Mouse (Mus musculus): ENCODE measurements around the gene Abcb1a. TPM values are rescaled to one million over a fixed set of nuclear protein-coding genes. Genes with fewer than 3 reads are reported as not detected.

The Abcb1a gene
- not detected in 2 replicates for total RNA-seq (2015)
- 0.17 and 0.34 TPM in 2 replicates for total RNA-seq (2017)

DNA sequence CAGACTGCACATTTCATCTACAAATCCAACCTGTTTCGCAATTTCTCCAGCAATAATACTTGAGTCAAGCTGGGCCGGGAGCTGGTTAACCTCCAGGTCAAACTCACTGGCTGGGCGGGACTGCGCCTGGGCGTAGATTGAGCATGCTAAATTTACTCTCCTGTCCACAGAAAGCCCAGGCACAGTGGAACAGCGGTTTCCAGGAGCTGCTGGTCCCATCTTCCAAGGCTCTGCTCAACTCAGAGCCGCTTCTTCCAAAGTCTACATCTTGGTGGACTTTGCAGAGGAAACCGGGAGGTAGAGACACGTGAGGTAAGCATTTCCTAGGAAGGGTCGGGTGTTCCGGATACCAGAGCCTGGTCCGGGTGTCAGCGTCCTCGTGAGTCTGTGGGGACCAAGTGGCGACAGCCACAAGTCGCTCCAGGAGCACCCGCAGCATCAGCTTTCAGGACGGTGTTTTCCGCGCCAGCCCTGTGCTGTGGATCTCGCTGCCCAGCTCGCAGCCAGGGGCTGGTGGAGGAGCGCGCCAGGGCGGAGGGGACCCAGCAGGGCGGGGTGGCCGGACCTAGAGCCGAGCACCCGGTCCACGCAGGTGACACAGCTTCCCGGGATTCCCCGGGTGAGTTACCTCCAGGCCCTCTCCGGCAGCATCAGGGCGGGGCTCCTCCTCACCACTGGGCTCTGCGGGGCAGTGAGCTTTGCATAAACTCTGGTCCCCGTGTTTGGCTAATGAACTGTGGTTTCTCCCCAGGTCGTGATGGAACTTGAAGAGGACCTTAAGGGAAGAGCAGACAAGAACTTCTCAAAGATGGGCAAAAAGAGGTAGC lies at the start of gene Abcb1a:
TSS of gene Abcb1a (plus strand) at position 167 of the 827 bp plus-strand sequence.
- ATAC-seq (replicated peaks; ENCODE audit: poor library complexity) = peak; percentile 77

GRCm38 (mm10) chr5:8622071-8622595 lies 37.7 kb upstream of the Abcb1a start:
- ATAC-seq (replicated peaks; ENCODE audit: poor library complexity) = peak; percentile 66

DNA sequence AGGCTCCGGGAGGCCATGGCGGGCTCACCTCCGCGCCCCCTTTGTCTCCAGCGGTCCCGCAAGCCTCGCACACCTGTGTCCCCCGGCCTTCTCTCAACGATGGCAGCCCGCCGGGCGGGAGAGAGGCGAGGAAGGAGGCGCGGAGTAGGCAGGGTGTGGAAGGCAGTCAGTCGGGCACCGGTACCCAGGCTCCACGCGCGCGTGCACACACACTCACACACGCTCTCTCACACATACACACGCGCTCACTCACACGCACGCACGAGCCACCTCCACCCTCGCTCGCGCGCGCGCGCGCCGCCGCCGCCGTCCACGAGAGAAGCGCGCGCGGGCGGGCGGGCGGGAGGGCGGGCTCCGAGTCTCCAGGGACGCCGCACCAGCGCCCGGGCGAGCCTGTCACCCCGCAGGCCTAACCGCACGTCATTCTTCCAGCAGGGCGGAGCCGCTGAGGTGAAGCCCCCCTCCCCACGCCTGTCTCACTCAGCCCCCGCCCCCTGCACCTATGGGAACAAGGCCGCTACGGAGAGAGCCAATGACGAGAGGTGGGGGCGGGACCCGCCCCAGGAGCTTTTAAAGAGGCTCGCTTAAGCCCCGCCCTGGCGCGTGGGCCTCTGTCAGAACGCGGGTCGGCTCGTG lies 37.2 kb upstream of the Abcb1a start, which contains the start of gene Rundc3b:
TSS of gene Rundc3b (minus strand) at position 357 of the 636 bp plus-strand sequence.
- ATAC-seq (replicated peaks; ENCODE audit: poor library complexity) = peak; percentile 96

- no peak for ATAC-seq (replicated peaks; ENCODE audit: poor library complexity)
Measured at GRCm38 (mm10) chr5:8632901-8633300, 27.0 kb upstream of the Abcb1a start.

GRCm38 (mm10) chr5:8634489-8634975 lies 25.3 kb upstream of the Abcb1a start:
- ATAC-seq (replicated peaks; ENCODE audit: poor library complexity) = no peak

GRCm38 (mm10) chr5:8648300-8648699 lies 11.6 kb upstream of the Abcb1a start:
- no peak for ATAC-seq (replicated peaks; ENCODE audit: poor library complexity)

- no peak for ATAC-seq (replicated peaks; ENCODE audit: poor library complexity)
Measured at GRCm38 (mm10) chr5:8648774-8649173, 11.1 kb upstream of the Abcb1a start.

GRCm38 (mm10) chr5:8652085-8652484 lies 7.8 kb upstream of the Abcb1a start:
- ATAC-seq (replicated peaks; ENCODE audit: poor library complexity) = no peak

DNA sequence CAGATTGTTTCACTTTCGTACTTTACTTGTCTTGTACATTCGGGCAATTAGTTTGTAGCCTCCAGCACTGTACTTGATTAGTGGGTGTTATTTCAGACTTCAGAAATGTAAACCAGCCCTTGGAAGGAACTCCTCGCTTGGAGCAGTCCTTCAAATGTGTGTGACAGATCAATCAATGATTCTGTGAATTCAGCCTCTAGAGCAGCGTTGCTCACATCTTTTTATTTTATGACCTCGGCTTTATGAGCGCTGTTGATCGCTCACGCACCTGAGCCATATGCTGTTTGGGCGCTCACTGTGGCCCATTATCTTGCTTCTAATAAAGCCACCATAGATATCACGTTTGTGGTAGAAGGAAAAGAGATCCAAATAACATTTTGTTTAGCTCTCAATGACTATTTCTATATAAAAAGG lies 868 bp downstream of the Abcb1a start:
- no peak for ATAC-seq (replicated peaks; ENCODE audit: poor library complexity)

DNA sequence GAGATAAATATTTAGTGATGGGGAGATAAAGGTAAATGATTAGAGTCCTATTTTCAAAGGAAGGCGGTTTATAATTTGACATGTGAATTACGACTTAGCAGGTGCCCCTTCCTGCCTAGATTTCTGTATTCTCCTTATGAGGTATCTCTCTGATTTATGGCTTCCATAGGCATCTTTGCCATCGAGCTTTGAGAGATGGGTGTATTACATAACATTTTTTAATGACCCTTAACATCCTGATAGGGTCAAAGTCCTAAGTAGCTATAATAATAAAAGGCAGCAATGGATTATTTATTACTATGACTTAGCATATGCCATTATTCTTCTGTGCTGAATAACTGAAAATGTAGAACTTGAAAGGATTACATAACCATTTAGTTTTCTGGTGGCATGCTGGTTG lies 4.8 kb downstream of the Abcb1a start:
- ATAC-seq (replicated peaks; ENCODE audit: poor library complexity) = no peak

GRCm38 (mm10) chr5:8667758-8668474 lies 8.0 kb downstream of the Abcb1a start:
- no peak for ATAC-seq (replicated peaks; ENCODE audit: poor library complexity)

DNA sequence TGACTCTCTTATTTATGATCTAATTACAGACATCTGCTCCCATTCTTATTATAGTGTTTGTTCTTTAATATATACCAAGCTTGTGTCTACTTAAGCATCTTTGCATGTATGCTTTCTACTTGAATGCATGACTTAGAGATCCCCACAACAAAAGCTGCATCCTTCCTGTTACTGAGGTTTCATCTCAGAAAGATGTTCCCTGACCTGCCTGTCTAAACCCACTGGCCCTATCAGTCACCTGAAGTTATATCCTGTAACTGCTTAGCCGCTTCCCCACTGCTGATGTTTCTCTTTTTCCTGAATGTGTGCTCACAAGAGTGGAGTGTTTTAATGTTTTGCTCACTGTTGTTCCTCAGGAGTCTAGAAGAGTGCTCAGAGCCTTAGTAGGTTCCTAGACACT lies 9.7 kb downstream of the Abcb1a start:
- ATAC-seq (replicated peaks; ENCODE audit: poor library complexity) = no peak

DNA sequence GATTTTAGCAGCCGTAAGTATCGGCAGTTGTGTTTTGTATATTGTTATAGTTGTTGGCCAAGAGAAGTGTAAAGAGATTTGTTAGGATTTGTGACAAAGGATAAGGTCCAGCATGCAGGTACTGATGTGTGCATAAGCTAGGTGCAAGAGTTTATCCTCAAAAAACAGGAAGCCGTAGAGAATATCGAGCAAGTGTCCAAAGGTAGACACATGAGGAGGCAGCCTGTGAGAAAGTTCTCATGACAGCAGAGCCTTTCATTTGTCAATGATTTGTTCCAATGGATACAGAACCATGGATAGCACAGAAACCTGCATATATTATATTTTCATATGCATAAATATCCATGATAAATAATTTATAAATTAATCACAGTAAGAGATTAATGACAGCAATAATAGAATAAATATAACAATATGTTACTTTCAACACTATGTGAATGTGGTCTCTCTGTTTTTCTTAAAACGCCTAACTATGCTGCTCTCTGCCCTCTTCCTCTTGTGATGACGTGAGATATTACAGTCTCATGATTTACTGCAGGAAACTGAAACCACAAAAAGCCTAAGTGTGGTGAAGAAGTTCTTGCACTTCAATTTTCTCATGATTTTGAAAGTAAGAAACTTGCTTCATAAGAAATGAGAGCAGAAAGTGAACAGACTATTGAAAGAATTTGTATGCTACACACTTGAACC lies 15.5 kb downstream of the Abcb1a start:
- ATAC-seq (replicated peaks; ENCODE audit: poor library complexity) = peak; percentile 96

DNA sequence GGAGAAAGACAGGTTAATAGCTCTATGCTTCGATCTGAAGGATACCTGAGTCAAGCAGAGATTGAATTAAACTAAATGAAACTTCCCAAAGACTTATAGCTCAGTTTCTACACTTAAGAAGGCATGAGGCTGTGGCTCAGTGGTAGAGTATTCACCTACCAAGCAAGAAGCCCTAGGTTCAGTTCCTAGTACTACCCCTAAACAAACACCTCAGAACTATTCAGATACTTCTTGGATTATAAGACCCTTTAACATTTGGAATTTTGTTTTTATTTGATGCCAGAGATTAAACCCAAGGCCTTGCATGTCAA lies 16.0 kb downstream of the Abcb1a start:
- peak; percentile 32; the same call in 1 of the 2 replicates for ATAC-seq (replicated peaks; ENCODE audit: poor library complexity)

DNA sequence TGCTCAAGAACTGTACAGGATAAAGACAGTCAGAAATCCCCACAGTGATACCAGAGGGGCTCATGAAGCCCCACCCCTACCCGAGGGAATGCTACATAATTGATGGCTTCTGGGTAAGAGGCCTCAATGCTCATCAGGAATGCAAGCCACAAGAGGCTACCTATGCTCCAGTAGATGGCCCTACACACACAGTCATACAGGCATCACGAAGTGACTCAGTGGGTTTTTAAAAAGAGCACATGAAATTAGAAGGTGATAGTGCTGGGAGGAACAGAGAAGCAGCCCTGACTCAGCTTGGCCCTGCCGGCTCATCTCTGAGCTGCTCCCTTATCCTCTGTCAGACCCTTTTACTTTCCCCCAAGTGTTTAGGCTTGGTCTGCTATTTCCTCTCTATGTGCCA lies 21.3 kb downstream of the Abcb1a start:
- peak; percentile 39; the same call in 1 of the 2 replicates for ATAC-seq (replicated peaks; ENCODE audit: poor library complexity)

DNA sequence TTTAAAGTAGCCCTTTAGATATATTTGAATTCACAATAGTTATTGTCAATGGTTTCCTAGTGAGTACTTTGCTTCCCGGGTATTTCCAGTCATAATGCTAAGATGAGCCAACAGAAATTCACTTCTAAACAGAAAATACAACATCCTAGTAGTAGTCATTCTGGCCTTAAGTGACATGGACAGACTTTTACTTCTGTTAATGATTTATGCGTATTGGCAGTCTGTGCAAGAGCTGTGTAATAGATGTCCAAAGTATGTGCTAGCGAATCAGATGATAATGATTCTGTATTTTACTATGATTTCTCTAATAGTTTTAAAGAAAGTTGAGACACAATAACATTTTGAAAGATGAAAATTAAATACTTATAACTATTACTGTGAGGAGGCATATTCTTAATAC lies 23.8 kb downstream of the Abcb1a start:
- ATAC-seq (replicated peaks; ENCODE audit: poor library complexity) = no peak

DNA sequence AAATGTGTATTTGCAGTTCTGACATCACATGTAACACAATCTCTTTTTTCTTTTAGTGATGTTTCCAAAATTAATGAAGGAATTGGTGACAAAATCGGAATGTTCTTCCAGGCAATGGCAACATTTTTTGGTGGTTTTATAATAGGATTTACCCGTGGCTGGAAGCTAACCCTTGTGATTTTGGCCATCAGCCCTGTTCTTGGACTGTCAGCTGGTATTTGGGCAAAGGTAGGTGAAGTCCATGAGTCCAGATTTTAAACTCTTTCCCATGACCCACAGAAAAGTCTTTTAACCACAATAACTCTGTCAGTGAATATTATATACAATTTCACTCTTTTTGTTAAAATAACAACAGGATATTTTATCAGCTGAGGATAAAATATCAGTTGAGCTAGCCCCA lies 26.2 kb downstream of the Abcb1a start:
- ATAC-seq (replicated peaks; ENCODE audit: poor library complexity) = no peak

- ATAC-seq (replicated peaks; ENCODE audit: poor library complexity) = no peak
Measured at GRCm38 (mm10) chr5:8687550-8687949, 27.7 kb downstream of the Abcb1a start.

GRCm38 (mm10) chr5:8716061-8716460 lies 56.2 kb downstream of the Abcb1a start:
- ATAC-seq (replicated peaks; ENCODE audit: poor library complexity) = no peak

- no peak for ATAC-seq (replicated peaks; ENCODE audit: poor library complexity)
Measured at GRCm38 (mm10) chr5:8719556-8719955, 59.7 kb downstream of the Abcb1a start.

- ATAC-seq (replicated peaks; ENCODE audit: poor library complexity) = no peak
Measured at GRCm38 (mm10) chr5:8722224-8722623, 62.3 kb downstream of the Abcb1a start.
